Mouse (Mus musculus) liver, embryonic 14.5 days (tissue): ENCODE results near the gene Map3k11.

Experiments
- CTCF ChIP-seq: IDR thresholded peaks from 2 replicates; pipeline ENCODE4 v1.5.1; 2016; ENCODE audit warnings: antibody characterized with exemption, low read depth, control low read depth
- EP300 ChIP-seq: IDR thresholded peaks from 2 replicates; pipeline ENCODE4 v1.6.1; 2016; ENCODE audit warnings: antibody characterized with exemption, low read depth

DNA sequence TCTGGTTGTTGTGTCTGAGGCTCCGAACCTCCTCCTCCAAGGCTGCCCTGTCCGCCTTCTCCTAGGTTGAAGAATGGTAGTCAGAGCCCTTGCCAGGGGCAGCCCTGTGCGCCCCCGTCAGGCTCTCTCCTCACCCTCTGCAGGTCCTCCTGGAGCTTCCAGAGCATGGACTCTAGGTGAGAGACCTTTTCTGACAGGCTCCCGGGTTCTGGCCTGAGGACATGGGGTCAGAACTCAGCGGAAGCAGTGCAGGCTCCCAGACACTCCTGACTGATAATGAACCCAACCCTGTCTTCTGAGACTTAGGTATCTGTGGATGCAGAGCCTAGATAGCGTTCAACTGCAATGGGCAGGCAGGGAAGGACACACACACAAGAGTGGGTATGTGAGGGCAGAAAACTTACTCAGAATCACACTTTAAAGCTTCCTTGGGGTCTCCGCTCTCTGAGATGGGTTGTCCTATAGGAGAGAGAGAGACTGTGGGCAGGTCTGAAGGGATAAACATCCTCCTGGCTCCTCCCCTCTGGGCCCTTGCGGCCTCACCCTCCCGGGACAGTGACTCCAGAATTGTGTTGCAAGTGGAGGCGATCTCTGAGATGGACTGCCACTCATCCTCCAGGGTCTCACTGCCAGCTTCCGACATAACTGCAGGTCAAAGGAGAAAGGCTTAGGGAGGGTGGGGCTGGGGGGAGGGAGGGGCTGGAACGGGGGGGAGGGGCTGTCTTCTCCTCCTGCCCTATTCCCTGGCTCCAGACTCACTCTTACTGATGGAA lies 36.9 kb upstream of the Map3k11 start:
- TF ChIP-seq CTCF (no peak), EP300 (0 out of 2 replicates have a peak, but pooled peaks have one; percentile 21)
